Mouse (Mus musculus) E14TG2a.4 (cell line): Measurements from ENCODE around the gene Tctex1d2.

Experiments
- CTCF ChIP-seq: conservative IDR thresholded peaks from 2 replicates; pipeline ENCODE4 v1.5.1; 2014; ENCODE audit warnings: low read length
- POU5F1 ChIP-seq: IDR thresholded peaks from 2 replicates; pipeline ENCODE4 v1.6.1; 2014; ENCODE audit warnings: low read length, borderline replicate concordance

DNA sequence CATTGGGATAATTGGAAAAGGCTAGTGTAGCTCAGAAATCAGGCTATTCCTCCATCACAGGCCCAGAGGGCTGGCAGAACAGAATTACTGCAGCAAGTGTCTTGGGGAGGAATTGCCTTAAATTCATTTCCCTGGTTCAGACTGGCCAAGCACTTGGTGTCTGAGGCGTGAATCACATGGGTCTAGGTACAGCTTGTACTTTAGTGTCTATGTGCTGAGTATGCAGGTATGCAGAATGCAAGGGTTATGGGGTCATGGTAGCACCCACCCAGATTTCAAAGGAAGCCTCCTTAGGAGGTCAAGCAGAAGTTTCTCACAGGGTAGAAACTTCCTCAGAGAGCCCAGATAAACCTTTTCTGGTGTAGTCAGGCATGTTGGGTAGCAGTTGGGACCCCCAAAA lies 26.1 kb downstream of the Tctex1d2 start:
- TF ChIP-seq CTCF (no peak), POU5F1 (no peak)
